Mouse (Mus musculus) CH12.LX (cell line): ENCODE measurements around the gene Qser1. TPM values are rescaled to one million over a fixed set of nuclear protein-coding genes. Genes with fewer than 3 reads are reported as not detected.

Source experiments
- DNase-seq: peaks from one replicate; pipeline ENCODE4 v3.0.0-alpha.2; 2013; ENCODE audit errors: extremely low read depth
- H3K27ac ChIP-seq: 2 replicates; pipeline ENCODE4 v1.5.1; 2012; ENCODE audit warnings: low read depth, mild to moderate bottlenecking, control low read depth, moderate library complexity; ENCODE audit not compliant: insufficient read depth
- H3K27me3 ChIP-seq: replicated peaks from 2 replicates; pipeline ENCODE3; 2012; ENCODE audit warnings: inconsistent platforms
- H3K36me3 ChIP-seq, 2 experiments: replicated peaks in 1 of 2; 2 replicates each; pipeline versions ENCODE3 to v1.6.1; 2012; ENCODE audit warnings: inconsistent platforms in 1 of 2, low read length in 1 of 2, mild to moderate bottlenecking in 1 of 2, mixed read lengths in 1 of 2, moderate library complexity in 1 of 2; ENCODE audit not compliant: control insufficient read depth in 1 of 2, insufficient read depth in 1 of 2
- H3K4me1 ChIP-seq, 2 experiments: 2 replicates each; pipeline ENCODE4 v1.6.1; 2012; ENCODE audit warnings: inconsistent platforms in 1 of 2, moderate library complexity in 1 of 2; ENCODE audit not compliant: insufficient read depth in 2 of 2, control insufficient read depth in 1 of 2
- H3K4me2 ChIP-seq: 2 replicates; pipeline ENCODE4 v1.6.1; 2012; ENCODE audit warnings: low read depth, mild to moderate bottlenecking, control low read depth; ENCODE audit not compliant: poor library complexity, insufficient read depth, severe bottlenecking
- H3K4me3 ChIP-seq, 3 experiments: fragments of 150-350 bp in 1 of 3; sonication (generic) in 1 of 3; replicated peaks in 1 of 3; 2 replicates each; pipeline versions ENCODE3 to v1.5.1; 2011 to 2012; ENCODE audit warnings: low read depth in 2 of 3, low read length in 2 of 3, mild to moderate bottlenecking in 2 of 3, moderate library complexity in 2 of 3, control low read depth in 1 of 3, improper control_type of control experiment in 1 of 3, inconsistent platforms in 1 of 3, mixed read lengths in 1 of 3; ENCODE audit not compliant: poor library complexity in 1 of 3
- H3K79me2 ChIP-seq: replicated peaks from 2 replicates; pipeline ENCODE4 v1.6.1; 2012; ENCODE audit warnings: mild to moderate bottlenecking, moderate library complexity; ENCODE audit not compliant: control insufficient read depth, poor library complexity, insufficient read depth, severe bottlenecking; ENCODE audit errors: extremely low read depth
- H3K9ac ChIP-seq: 2 replicates; pipeline ENCODE4 v1.6.1; 2012; ENCODE audit warnings: low read depth, mild to moderate bottlenecking, control low read depth, moderate library complexity; ENCODE audit not compliant: insufficient read depth
- H3K9me3 ChIP-seq: replicated peaks from 2 replicates; pipeline ENCODE3; 2012; ENCODE audit warnings: low read length, inconsistent platforms, mixed read lengths
- CHD2 ChIP-seq: IDR thresholded peaks from 2 replicates; pipeline ENCODE4 v1.6.1; 2011; ENCODE audit warnings: low read length, improper control_type of control experiment
- CTCF ChIP-seq, 2 experiments: IDR thresholded peaks in 1 of 2; conservative IDR thresholded peaks in 1 of 2; 2 replicates each; pipeline ENCODE4 v1.5.1; 2011 to 2012; ENCODE audit warnings: low read depth in 2 of 2, low read length in 2 of 2, improper control_type of control experiment in 1 of 2, inconsistent platforms in 1 of 2, mild to moderate bottlenecking in 1 of 2, moderate library complexity in 1 of 2
- E2F4 ChIP-seq: IDR thresholded peaks from 2 replicates; pipeline ENCODE4 v1.6.1; 2011; ENCODE audit warnings: low read depth, low read length, improper control_type of control experiment; ENCODE audit not compliant: insufficient replicate concordance
- ELF1 ChIP-seq: IDR thresholded peaks from 2 replicates; pipeline ENCODE4 v1.6.1; 2014; ENCODE audit warnings: low read depth, mild to moderate bottlenecking, inconsistent platforms, low read length, improper control_type of control experiment
- EP300 ChIP-seq: IDR thresholded peaks from 2 replicates; pipeline ENCODE4 v1.6.1; 2011; ENCODE audit warnings: low read length, improper control_type of control experiment
- HCFC1 ChIP-seq: IDR thresholded peaks from 2 replicates; pipeline ENCODE4 v1.6.1; 2012; ENCODE audit warnings: low read depth, mild to moderate bottlenecking, inconsistent platforms, low read length, improper control_type of control experiment
- JUND ChIP-seq: conservative IDR thresholded peaks from 2 replicates; pipeline ENCODE4 v1.6.1; 2011; ENCODE audit warnings: low read depth, low read length, improper control_type of control experiment
- MAX ChIP-seq: IDR thresholded peaks from 2 replicates; pipeline ENCODE4 v1.6.1; 2011; ENCODE audit warnings: low read length, improper control_type of control experiment
- MAZ ChIP-seq: IDR thresholded peaks from 2 replicates; pipeline ENCODE4 v1.6.1; 2012; ENCODE audit warnings: low read depth, mild to moderate bottlenecking, inconsistent platforms, low read length, improper control_type of control experiment, moderate library complexity
- MEF2A ChIP-seq: IDR thresholded peaks from 2 replicates; pipeline ENCODE4 v1.6.1; 2014; ENCODE audit warnings: low read depth, mild to moderate bottlenecking, inconsistent platforms, low read length, improper control_type of control experiment, borderline replicate concordance
- MXI1 ChIP-seq: IDR thresholded peaks from 2 replicates; pipeline ENCODE4 v1.6.1; 2011; ENCODE audit warnings: mild to moderate bottlenecking, low read depth, low read length, improper control_type of control experiment
- NELFE ChIP-seq: IDR thresholded peaks from 2 replicates; pipeline ENCODE4 v1.6.1; 2011; ENCODE audit warnings: low read depth, low read length, improper control_type of control experiment
- NRF1 ChIP-seq: IDR thresholded peaks from 2 replicates; pipeline ENCODE4 v1.6.1; 2014; ENCODE audit warnings: low read depth, mild to moderate bottlenecking, inconsistent platforms, low read length, improper control_type of control experiment, moderate library complexity
- PAX5 ChIP-seq: IDR thresholded peaks from 2 replicates; pipeline ENCODE4 v1.6.1; 2012; ENCODE audit warnings: low read length, inconsistent platforms, mixed read lengths
- POLR2AphosphoS2 ChIP-seq: IDR thresholded peaks from 2 replicates; pipeline ENCODE4 v1.6.1; 2011; ENCODE audit warnings: low read depth, low read length, improper control_type of control experiment
- RAD21 ChIP-seq: IDR thresholded peaks from 2 replicates; pipeline ENCODE4 v1.6.1; 2011; ENCODE audit warnings: low read depth, mild to moderate bottlenecking, low read length, improper control_type of control experiment, moderate library complexity
- RCOR1 ChIP-seq: conservative IDR thresholded peaks from 2 replicates; pipeline ENCODE4 v1.6.1; 2012; ENCODE audit warnings: low read depth, mild to moderate bottlenecking, inconsistent platforms, low read length, improper control_type of control experiment
- SIN3A ChIP-seq: IDR thresholded peaks from 2 replicates; pipeline ENCODE4 v1.6.1; 2012; ENCODE audit warnings: low read length, improper control_type of control experiment, inconsistent platforms
- SMC3 ChIP-seq: IDR thresholded peaks from 2 replicates; pipeline ENCODE4 v1.6.1; 2011; ENCODE audit warnings: low read depth, low read length, improper control_type of control experiment
- TCF12 ChIP-seq: IDR thresholded peaks from 2 replicates; pipeline ENCODE4 v1.6.1; 2014; ENCODE audit warnings: low read depth, mild to moderate bottlenecking, inconsistent platforms, low read length, improper control_type of control experiment
- UBTF ChIP-seq: IDR thresholded peaks from 2 replicates; pipeline ENCODE4 v1.6.1; 2012; ENCODE audit warnings: low read depth, mild to moderate bottlenecking, inconsistent platforms, low read length, improper control_type of control experiment, moderate library complexity
- USF2 ChIP-seq: conservative IDR thresholded peaks from 2 replicates; pipeline ENCODE4 v1.6.1; 2011; ENCODE audit warnings: low read depth, low read length, improper control_type of control experiment
- ZC3H11A ChIP-seq: IDR thresholded peaks from 2 replicates; pipeline ENCODE4 v1.6.1; 2012; ENCODE audit warnings: low read depth, mild to moderate bottlenecking, inconsistent platforms, low read length, improper control_type of control experiment
- ZKSCAN1 ChIP-seq: IDR thresholded peaks from 2 replicates; pipeline ENCODE4 v1.6.1; 2012; ENCODE audit warnings: low read depth, inconsistent platforms, low read length, improper control_type of control experiment, borderline replicate concordance
- ZMIZ1 ChIP-seq: IDR thresholded peaks from 2 replicates; pipeline ENCODE4 v1.6.1; 2012; ENCODE audit warnings: low read depth, mild to moderate bottlenecking, inconsistent platforms, low read length, improper control_type of control experiment
- ZNF384 ChIP-seq: IDR thresholded peaks from 2 replicates; pipeline ENCODE4 v1.6.1; 2012; ENCODE audit warnings: low read depth, low read length, improper control_type of control experiment, inconsistent platforms
- dilution Hi-C: fragments of 300-500 bp; cut with MboI; formaldehyde crosslinking; loops from 2 replicates; pipeline ENCODE4 v1.14.3; 2020; ENCODE audit warnings: low sequenced_read_pairs; ENCODE audit not compliant: extremely low pct_unique_long_range_greater_than_20kb, extremely low pct_ligation_motif_present
- in situ Hi-C: fragments of 300-500 bp; cut with MboI; formaldehyde crosslinking; loops from 3 replicates; pipeline ENCODE4 v1.14.3; 2019; ENCODE audit warnings: low sequenced_read_pairs, low pct_ligation_motif_present, low pct_unique_long_range_greater_than_20kb, mixed read lengths
- polyA plus RNA-seq: library from polyadenylated mRNA; unstranded; fragments of >175 nt; gene quantifications from 2 replicates; pipeline ENCODE4 v1.2.1, GENCODE M21; 2012; ENCODE audit warnings: low read depth; ENCODE audit not compliant: insufficient read length
- total RNA-seq, 2 experiments: library from RNA; depleted of rRNA; stranded (reverse); fragments of 300-350 nt in 1 of 2; fragments of >200 nt in 1 of 2; gene quantifications; 2 replicates each; pipeline ENCODE4 v1.2.3; 2012 to 2014

Qser1 gene
- total and polyA plus RNA-seq, 3 experiments: 3.7 to 10.2 (median 6.8) TPM

- TF ChIP-seq POLR2AphosphoS2: no peak
- no peak for TF ChIP-seq HCFC1
- no peak for TF ChIP-seq NRF1
- TF ChIP-seq ZKSCAN1: no peak
- TF ChIP-seq ELF1: no peak
- no peak for TF ChIP-seq JUND
- TF ChIP-seq SMC3: no peak
- no peak for TF ChIP-seq UBTF
- no peak for TF ChIP-seq ZMIZ1
- no peak for TF ChIP-seq PAX5
- no peak for TF ChIP-seq MAX
- TF ChIP-seq RCOR1: no peak
- no peak for TF ChIP-seq ZC3H11A
- TF ChIP-seq CTCF (conservative IDR thresholded peaks at IDR 0.05 in 1 of 2, IDR thresholded peaks at IDR 0.05 in 1 of 2; ENCODE audit: low read depth in 2 of 2, low read length in 2 of 2): no peak
- peaks cover 3 to 6% of the 10 kb centered on the region in 2 experiments; a peak in 3 of 4 replicates for H3K4me1 ChIP-seq
- H3K4me3 ChIP-seq: no peak overlapping the region
- dilution Hi-C loops (no loop called here), in situ Hi-C loops (no loop called here)
- DNase-seq: no peak
- no peak overlapping the region for H3K9ac ChIP-seq
- H3K36me3 ChIP-seq: no peaks in the 10 kb centered on the region
- peaks cover 3% of the 10 kb centered on the region for H3K27me3 ChIP-seq
- no peaks in the 10 kb centered on the region for H3K79me2 ChIP-seq
- no peak overlapping the region for H3K4me2 ChIP-seq
- H3K9me3 ChIP-seq: no peaks in the 10 kb centered on the region
- H3K27ac ChIP-seq: no peak overlapping the region
Measured at GRCm38 (mm10) chr2:104856218-104856617, 39.7 kb upstream of the Qser1 start.

DNA sequence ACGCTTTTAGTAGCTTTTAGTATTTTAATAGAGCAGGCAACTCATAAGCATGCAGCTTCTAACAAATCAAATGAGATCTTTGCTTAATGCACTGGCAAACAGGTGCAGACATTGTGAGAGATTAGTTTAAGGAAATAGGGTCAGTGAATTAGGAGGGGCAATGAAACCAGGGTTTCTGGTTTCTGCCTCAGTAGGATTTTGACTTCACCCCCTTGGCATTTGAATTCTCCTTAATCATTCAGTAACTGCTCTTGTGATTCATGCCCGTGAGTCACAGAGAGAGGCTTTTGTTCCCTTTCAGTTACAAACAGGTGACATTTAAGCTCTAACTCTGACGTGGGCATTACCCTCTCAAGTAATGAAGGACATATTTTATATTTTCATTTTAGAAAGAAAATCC, 39.2 kb upstream of the Qser1 start:
- H3K36me3 ChIP-seq: no peaks in the 10 kb centered on the region
- H3K27me3 ChIP-seq: peaks cover 3% of the 10 kb centered on the region
- TF ChIP-seq NRF1 (no peak), MAZ (no peak), MXI1 (no peak), CHD2 (no peak), USF2 (no peak), HCFC1 (no peak), EP300 (no peak), ZNF384 (no peak), TCF12 (no peak), ZMIZ1 (no peak), NELFE (no peak), MEF2A (no peak), SIN3A (no peak), RAD21 (no peak), ELF1 (no peak), E2F4 (no peak)
- no peak overlapping the region for H3K4me3 ChIP-seq
- H3K9ac ChIP-seq: no peak overlapping the region
- no peaks in the 10 kb centered on the region for H3K9me3 ChIP-seq
- peaks cover 3 to 6% of the 10 kb centered on the region in 2 experiments; a peak in 3 of 4 replicates for H3K4me1 ChIP-seq
- dilution Hi-C loops: no loop called here
- no peaks in the 10 kb centered on the region for H3K79me2 ChIP-seq
- no peak overlapping the region for H3K27ac ChIP-seq
- no peak for DNase-seq
- no peak overlapping the region for H3K4me2 ChIP-seq
- in situ Hi-C loops: no loop called here
